Mouse (Mus musculus): ENCODE data around the gene Lbx2.

DNA sequence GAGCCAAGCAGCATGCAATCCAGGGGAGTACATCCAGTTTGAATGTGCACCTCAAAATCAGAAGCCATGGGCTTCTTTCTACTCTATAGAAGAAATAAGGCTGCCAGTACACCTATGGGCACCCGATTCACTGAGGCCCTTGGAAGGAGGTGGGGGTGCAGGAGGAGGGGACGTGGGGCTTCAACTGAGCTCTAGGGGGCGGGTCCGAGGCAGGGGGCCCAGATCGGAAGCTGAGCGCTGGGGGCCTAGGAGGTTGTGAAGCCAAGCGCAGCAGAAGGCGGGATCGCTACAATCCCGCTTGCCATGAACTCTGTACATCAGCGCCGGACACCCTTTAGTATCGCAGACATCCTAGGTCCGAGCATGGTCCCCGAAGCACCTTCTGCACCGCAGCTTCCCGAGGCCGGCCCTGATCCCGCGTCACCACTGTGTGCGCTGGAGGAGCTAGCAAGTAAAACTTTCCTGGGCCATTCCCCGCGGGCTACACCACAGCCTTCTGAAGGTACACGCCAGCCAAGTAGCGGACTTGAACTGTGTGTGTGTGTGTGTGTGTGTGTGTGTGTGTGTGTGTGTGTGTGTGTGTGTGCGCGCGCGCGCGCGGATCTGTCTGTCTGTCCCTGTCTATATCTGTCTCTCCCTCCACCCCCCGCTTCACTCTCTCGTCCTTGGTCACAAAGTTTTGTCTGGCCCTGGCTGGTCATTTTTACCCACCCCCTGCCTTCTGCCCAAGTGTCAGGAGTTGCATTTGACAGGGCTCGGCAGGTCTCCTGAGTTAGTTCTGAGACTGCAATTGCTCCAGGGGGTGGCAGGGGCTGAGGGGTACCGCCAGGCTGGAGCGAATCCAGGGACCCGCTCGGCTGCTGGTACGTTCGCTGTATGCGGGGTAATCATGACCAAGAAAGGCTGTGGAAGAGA, at the start of gene Lbx2:
- TF ChIP-seq POLR2A (IDR thresholded peaks at IDR 0.05; ENCODE audit: low read depth, low read length) (no peak), CTCF (IDR thresholded peaks at IDR 0.05; ENCODE audit: extremely low read depth, insufficient read length, insufficient replicate concordance, low read depth, low read length) (no peak)

All from small intestine, adult 2 months (tissue).